Mouse (Mus musculus) embryonic fibroblast, embryonic 13.5 days (primary cell): ENCODE data around the gene Gm5751.

Experiments used
- CTCF ChIP-seq: IDR thresholded peaks from 2 replicates; pipeline ENCODE4 v1.5.1; 2011; ENCODE audit warnings: mild to moderate bottlenecking, control low read depth, low read length, moderate library complexity, borderline replicate concordance; ENCODE audit not compliant: insufficient read depth
- POLR2A ChIP-seq: IDR thresholded peaks from 2 replicates; pipeline ENCODE4 v1.6.1; 2011; ENCODE audit warnings: low read depth, mild to moderate bottlenecking, control low read depth, low read length, moderate library complexity

DNA sequence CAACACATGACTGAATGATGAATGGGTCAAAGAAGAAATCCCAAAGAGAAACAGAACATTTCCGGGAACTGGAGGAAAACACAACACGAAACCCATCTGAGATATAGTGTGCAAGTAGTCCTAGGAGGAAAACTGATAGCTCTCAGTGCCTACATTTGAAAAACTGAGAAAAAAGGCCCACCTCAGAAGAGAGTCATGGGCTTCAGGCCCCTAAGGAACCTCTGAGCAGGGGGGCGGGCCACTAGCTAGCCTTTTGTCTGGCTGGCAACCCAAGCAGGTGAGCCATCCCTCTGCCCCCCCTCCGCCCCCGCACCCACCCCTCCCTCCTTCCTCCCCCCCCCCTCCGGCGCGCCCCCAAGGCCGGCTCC is 17.9 kb downstream of the Gm5751 start:
- TF ChIP-seq CTCF, result no peak
- no peak for TF ChIP-seq POLR2A
